Mouse (Mus musculus): Measurements from ENCODE around the gene Coro2a. TPM values are rescaled to one million over a fixed set of nuclear protein-coding genes. Genes with fewer than 3 reads are reported as not detected.
"Not testable (repeated sequence)": the region's sequence is repeated elsewhere in the genome, so short reads cannot be mapped to it uniquely, and the experiment has no call there.

Coro2a gene
- polyA plus RNA-seq, 1 experiment, result 23.2 TPM

GRCm38 (mm10) chr4:46590810-46591209 is 11.2 kb downstream of the Coro2a start:
- no peak for TF ChIP-seq CTCF (IDR thresholded peaks at IDR 0.05; ENCODE audit: extremely low read depth, insufficient read depth, low read length)
- no peak for TF ChIP-seq POLR2A (IDR thresholded peaks at IDR 0.05; ENCODE audit: extremely low read depth, insufficient read depth, low read length)
- H3K4me1 ChIP-seq (ENCODE audit: control insufficient read depth, insufficient read depth, low read length), result no peaks in the 10 kb centered on the region
- no peak overlapping the region for H3K27ac ChIP-seq (ENCODE audit: insufficient read depth, low read length)
- no peak overlapping the region for H3K4me3 ChIP-seq (ENCODE audit: insufficient read depth, low read length)

DNA sequence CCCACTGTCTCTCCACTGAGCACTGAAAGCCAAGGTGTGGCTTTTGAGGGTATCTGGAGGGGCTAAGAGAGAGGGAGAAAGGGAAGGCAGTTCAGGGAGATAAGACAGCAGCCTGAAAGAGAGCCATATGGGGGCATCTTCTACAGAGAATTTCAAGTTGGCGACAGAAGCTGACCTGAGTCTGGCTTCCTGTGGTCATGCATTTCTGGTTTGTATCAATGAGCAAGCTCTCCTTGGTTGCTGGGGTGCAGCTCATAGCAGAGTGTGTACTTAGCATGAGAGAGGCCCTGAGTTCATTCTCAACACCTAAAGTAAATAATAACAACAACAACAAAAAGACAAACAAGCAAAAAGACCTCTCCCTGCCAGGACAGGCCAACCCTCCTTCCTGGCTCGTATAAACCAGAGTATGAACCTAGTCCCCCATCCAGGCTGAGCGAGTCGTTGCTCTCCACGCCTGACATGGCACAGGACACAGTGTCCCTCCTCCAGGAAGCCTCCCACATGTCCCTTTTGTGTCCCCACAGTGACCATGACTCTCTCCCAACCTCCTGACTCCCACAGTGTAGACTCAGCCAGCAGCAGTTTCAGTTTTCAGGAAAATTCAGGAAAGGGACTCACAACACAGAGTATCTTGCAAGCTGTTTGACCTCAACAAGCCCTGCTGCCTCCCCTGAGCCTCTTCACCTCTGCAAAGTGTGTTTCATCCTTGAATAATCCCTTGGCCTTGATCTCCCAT is 11.9 kb downstream of the Coro2a start:
- TF ChIP-seq CTCF (IDR thresholded peaks at IDR 0.05; ENCODE audit: extremely low read depth, insufficient read depth, low read length) (no peak), POLR2A (IDR thresholded peaks at IDR 0.05; ENCODE audit: extremely low read depth, insufficient read depth, low read length) (no peak)
- Histone ChIP-seq H3K4me3 (ENCODE audit: insufficient read depth, low read length) (no peak overlapping the region), H3K27ac (ENCODE audit: insufficient read depth, low read length) (no peak overlapping the region), H3K4me1 (ENCODE audit: control insufficient read depth, insufficient read depth, low read length) (no peaks in the 10 kb centered on the region)

GRCm38 (mm10) chr4:46589151-46589550 is 12.9 kb downstream of the Coro2a start:
- TF ChIP-seq POLR2A (IDR thresholded peaks at IDR 0.05; ENCODE audit: extremely low read depth, insufficient read depth, low read length) (no peak), CTCF (IDR thresholded peaks at IDR 0.05; ENCODE audit: extremely low read depth, insufficient read depth, low read length) (no peak)
- no peaks in the 10 kb centered on the region for H3K4me1 ChIP-seq (ENCODE audit: control insufficient read depth, insufficient read depth, low read length)
- no peak overlapping the region for H3K27ac ChIP-seq (ENCODE audit: insufficient read depth, low read length)
- no peak overlapping the region for H3K4me3 ChIP-seq (ENCODE audit: insufficient read depth, low read length)

DNA sequence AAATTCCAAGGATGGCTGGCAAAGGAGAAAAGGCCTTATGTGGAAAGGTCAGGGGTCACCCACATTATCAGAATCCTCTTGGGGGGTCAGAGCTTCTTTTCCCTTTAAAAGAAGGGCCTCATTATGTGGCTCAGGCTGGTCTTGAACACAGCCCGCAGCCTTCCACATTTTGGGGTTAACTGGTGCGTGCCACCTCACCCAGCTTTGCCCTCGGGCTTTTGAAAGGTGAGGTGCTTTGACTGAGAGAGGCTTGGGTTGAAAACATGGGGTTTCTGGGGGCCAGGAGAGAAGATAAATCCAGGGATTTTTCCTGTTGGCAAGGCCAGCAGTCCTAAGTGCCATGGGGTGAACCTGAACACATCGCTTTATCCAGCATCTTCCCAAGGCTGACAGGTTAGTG is 15.5 kb downstream of the Coro2a start:
- Histone ChIP-seq H3K27ac (ENCODE audit: insufficient read depth, low read length) (no peak overlapping the region), H3K4me1 (ENCODE audit: control insufficient read depth, insufficient read depth, low read length) (no peaks in the 10 kb centered on the region), H3K4me3 (ENCODE audit: insufficient read depth, low read length) (no peak overlapping the region)
- TF ChIP-seq CTCF (IDR thresholded peaks at IDR 0.05; ENCODE audit: extremely low read depth, insufficient read depth, low read length), result no peak
- no peak for TF ChIP-seq POLR2A (IDR thresholded peaks at IDR 0.05; ENCODE audit: extremely low read depth, insufficient read depth, low read length)

DNA sequence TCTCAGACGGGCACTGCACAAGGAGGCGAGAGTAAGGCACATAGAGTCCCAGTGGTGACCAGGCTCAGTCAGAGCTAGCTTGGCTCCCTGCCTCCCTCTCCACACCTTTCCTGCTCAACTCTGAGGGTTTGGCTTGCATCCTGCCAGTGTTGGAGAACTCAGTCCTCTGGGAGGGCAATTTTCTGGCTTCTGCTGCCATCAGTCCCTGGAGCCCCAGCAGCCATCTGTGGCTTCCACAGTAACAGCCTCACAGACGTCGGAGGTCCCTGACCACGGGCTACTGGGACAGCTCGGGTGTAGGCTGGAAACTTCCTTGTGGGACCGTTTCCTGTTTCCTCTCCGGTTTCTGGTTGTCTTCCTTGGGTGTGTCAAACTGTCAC is 16.2 kb downstream of the Coro2a start:
- TF ChIP-seq POLR2A (IDR thresholded peaks at IDR 0.05; ENCODE audit: extremely low read depth, insufficient read depth, low read length) (no peak), CTCF (IDR thresholded peaks at IDR 0.05; ENCODE audit: extremely low read depth, insufficient read depth, low read length) (no peak)
- Histone ChIP-seq H3K27ac (ENCODE audit: insufficient read depth, low read length) (no peak overlapping the region), H3K4me1 (ENCODE audit: control insufficient read depth, insufficient read depth, low read length) (no peaks in the 10 kb centered on the region), H3K4me3 (ENCODE audit: insufficient read depth, low read length) (no peak overlapping the region)

DNA sequence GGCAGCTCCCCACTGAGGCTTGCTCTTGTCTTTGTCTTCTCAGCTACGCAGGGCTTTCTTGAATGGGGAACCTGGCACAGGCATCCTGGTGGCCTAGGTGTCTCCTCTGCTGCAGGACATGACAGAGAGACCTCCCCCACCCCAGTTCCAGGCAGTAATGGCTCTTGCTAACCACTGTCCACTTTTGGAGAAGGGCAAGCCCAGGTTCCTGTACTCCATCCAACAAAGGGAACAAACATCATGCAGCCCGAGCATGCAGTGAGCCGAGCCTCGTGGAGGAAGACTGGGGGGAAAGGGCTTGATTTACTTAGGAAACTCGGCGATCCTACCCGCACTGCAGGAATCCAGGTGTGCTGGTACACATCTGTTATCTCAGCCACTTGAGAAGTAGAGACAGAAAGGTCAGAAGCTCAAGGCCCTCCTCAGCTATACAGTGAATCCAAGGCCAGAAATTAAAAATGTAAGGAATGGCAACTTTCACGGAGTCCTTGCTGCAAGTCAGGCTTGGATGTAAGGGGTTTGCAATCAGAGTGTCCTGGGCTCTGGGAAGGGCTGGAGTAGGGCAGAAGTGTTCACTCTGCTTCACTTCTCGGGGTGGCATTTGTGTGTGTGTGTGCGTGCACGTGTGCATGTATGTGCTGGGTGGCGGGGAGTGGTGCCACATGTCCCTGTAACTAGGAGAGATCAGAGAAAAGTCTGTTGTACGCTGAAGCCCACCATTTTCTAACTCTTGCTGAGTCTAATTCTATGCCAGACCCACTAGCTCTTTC is 16.8 kb downstream of the Coro2a start:
- H3K4me1 ChIP-seq (ENCODE audit: control insufficient read depth, insufficient read depth, low read length), result no peaks in the 10 kb centered on the region
- H3K27ac ChIP-seq (ENCODE audit: insufficient read depth, low read length), result no peak overlapping the region
- no peak for TF ChIP-seq POLR2A (IDR thresholded peaks at IDR 0.05; ENCODE audit: extremely low read depth, insufficient read depth, low read length)
- TF ChIP-seq CTCF (IDR thresholded peaks at IDR 0.05; ENCODE audit: extremely low read depth, insufficient read depth, low read length), result no peak
- H3K4me3 ChIP-seq (ENCODE audit: insufficient read depth, low read length), result no peak overlapping the region

DNA sequence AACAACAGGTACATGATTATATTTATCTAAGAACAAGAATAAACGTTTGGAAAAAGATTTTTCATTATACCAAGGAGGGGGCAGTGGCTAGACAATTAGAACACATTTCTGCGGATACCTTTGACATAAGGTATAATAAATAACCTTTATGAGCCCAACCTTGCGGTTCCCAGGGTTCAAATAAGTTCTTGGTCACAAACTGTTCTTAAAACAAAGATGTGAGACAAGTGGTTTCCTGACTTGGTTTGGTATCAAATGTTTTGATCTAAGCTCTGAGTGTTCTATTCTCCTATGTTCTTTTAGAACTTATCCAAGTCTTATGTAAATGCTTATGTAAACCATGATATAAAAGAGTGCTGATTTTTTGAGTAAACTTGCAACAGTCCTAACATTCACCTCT is 17.5 kb downstream of the Coro2a start:
- H3K4me3 ChIP-seq (ENCODE audit: insufficient read depth, low read length); H3K27ac ChIP-seq (ENCODE audit: insufficient read depth, low read length); H3K4me1 ChIP-seq (ENCODE audit: control insufficient read depth, insufficient read depth, low read length): not testable (repeated sequence)

- not testable (repeated sequence) for H3K4me3 ChIP-seq (ENCODE audit: insufficient read depth, low read length); H3K27ac ChIP-seq (ENCODE audit: insufficient read depth, low read length); H3K4me1 ChIP-seq (ENCODE audit: control insufficient read depth, insufficient read depth, low read length)
Observed at GRCm38 (mm10) chr4:46584084-46584483, 17.9 kb downstream of the Coro2a start.

DNA sequence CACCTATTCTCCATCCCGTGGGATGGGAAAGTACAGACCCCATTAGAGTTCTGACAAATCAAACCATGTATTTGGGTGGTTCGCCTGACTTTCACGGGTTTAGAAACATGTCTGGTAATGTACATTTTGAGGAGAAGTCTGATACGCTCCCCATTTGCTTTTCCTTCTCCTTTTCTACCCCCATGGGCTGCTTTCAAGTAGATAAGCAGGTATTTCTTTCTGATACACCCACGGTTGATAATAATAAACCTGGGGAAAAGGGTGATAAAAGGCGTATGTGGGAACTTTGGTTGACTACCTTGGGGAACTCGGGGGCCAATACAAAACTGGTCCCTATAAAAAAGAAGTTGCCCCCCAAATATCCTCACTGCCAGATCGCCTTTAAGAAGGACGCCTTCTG is 20.0 kb downstream of the Coro2a start:
- not testable (repeated sequence) for H3K4me3 ChIP-seq (ENCODE audit: insufficient read depth, low read length); H3K27ac ChIP-seq (ENCODE audit: insufficient read depth, low read length); H3K4me1 ChIP-seq (ENCODE audit: control insufficient read depth, insufficient read depth, low read length)

GRCm38 (mm10) chr4:46581577-46581976 is 20.4 kb downstream of the Coro2a start:
- not testable (repeated sequence) for H3K4me3 ChIP-seq (ENCODE audit: insufficient read depth, low read length); H3K27ac ChIP-seq (ENCODE audit: insufficient read depth, low read length); H3K4me1 ChIP-seq (ENCODE audit: control insufficient read depth, insufficient read depth, low read length)

- not testable (repeated sequence) for H3K27ac ChIP-seq (ENCODE audit: insufficient read depth, low read length)
Observed at GRCm38 (mm10) chr4:46580799-46581243, 21.2 kb downstream of the Coro2a start.

DNA sequence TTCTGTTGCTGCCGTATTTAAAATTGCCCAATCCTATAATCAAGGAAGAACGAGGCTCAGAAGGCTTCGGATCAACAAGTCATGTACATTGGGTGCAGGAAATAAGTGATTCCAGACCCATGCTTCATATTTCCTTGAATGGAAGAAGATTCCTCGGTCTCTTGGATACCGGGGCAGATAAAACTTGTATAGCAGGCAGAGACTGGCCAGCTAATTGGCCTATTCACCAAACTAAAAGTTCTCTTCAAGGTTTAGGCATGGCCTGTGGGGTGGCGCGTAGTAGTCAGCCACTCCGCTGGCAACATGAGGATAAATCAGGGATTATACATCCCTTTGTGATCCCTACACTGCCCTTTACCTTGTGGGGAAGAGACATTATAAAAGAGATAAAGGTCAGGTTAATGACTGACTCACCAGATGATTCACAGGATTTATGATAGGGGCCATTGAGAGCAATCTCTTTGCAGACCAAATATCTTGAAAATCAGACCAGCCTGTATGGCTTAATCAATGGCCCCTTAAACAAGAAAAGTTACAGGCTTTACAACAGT is 23.1 kb downstream of the Coro2a start:
- H3K4me1 ChIP-seq (ENCODE audit: control insufficient read depth, insufficient read depth, low read length); H3K27ac ChIP-seq (ENCODE audit: insufficient read depth, low read length); H3K4me3 ChIP-seq (ENCODE audit: insufficient read depth, low read length): not testable (repeated sequence)

More at GRCm38 (mm10) chr4:46580799-46581243, 21.2 kb downstream of the Coro2a start:
- H3K4me1 ChIP-seq (ENCODE audit: control insufficient read depth, insufficient read depth, low read length); H3K4me3 ChIP-seq (ENCODE audit: insufficient read depth, low read length): not testable (repeated sequence)

All from cortical plate, adult 2 months (tissue).